In genomic region chr8:125658508-125658907, GRCm38 (mm10) we compare ENCODE assay signal across 18 mouse cellular contexts. TPM values are rescaled to one million over a fixed set of nuclear protein-coding genes. Genes with fewer than 3 reads are reported as not detected.
A peak's percentile ranks its signal among the peaks of the same experiment; 100 is the strongest.
DNase-seq lines count a peak whose midpoint lies in the region; ATAC-seq lines count a peak whose summit lies in the region.
"Had no signal": no experiment of that assay in that cellular context is flagged by ENCODE, and none has a peak within 500 bp of the region (broad histone marks: within the 10 kb centered on the region; RNA-seq: fewer than 3 reads in every experiment).

No protein-coding gene starts in this region.

- peak; percentile 68 for DNase-seq in retina, postnatal 1 day
- no peak for DNase-seq in retina, embryonic 14.5 days (ENCODE audit: low spot score)
- peak; percentile 75 for DNase-seq in midbrain, embryonic 14.5 days
- no peak for DNase-seq in limb, embryonic 10.5 days (ENCODE audit: low spot score)
- no peak for DNase-seq in kidney, adult 9 months
- no peak for DNase-seq in heart, postnatal 10 days
- DNase-seq: cerebellum, adult 9-11 months; embryo, embryonic 11 days; gastrocnemius, postnatal 25 days; heart, postnatal 4 days; kidney, postnatal 14 days; lung, postnatal 10 days; thymus, postnatal 25 days had no signal

- no peaks in the 10 kb centered on the region for H3K9me3 ChIP-seq in hindbrain, embryonic 12.5 days (replicated peaks)
- no peaks in the 10 kb centered on the region for H3K9me3 ChIP-seq in midbrain, embryonic 14.5 days (ENCODE audit: control insufficient read depth, low read length)
- no peaks in the 10 kb centered on the region for H3K9me3 ChIP-seq in limb, embryonic 10.5 days (replicated peaks)
- H3K9me3 ChIP-seq: liver, embryonic 15.5 days had no signal

- H3K4me2 ChIP-seq in hindbrain, embryonic 12.5 days (replicated peaks): no peak overlapping the region
- H3K4me2 ChIP-seq in midbrain, embryonic 14.5 days (ENCODE audit: low read length): no peak overlapping the region
- H3K4me2 ChIP-seq: heart, embryonic 11.5 days; liver, embryonic 15.5 days had no signal

- 40% methylated on average over 5 of the region's 5 CpGs for WGBS in hindbrain, embryonic 12.5 days
- WGBS in midbrain, embryonic 14.5 days: 20% methylated on average over 5 of the region's 5 CpGs
- WGBS in limb, embryonic 10.5 days: 89% methylated on average over 5 of the region's 5 CpGs

- H3K27me3 ChIP-seq in hindbrain, embryonic 12.5 days: peaks cover 4% of the 10 kb centered on the region; the same call in 1 of the 2 replicates
- 0 out of 2 replicates have a peak, but pooled peaks cover 5% of the 10 kb centered on the region for H3K27me3 ChIP-seq in midbrain, embryonic 14.5 days (ENCODE audit: control insufficient read depth, insufficient read depth, low read length)
- no peaks in the 10 kb centered on the region for H3K27me3 ChIP-seq in limb, embryonic 10.5 days (ENCODE audit: low read depth, poor library complexity, severe bottlenecking)
- H3K27me3 ChIP-seq: liver, embryonic 15.5 days had no signal

- peak; percentile 85 for ATAC-seq in hindbrain, embryonic 12.5 days (ENCODE audit: low FRiP score)
- ATAC-seq in midbrain, embryonic 14.5 days (ENCODE audit: low FRiP score, low TSS enrichment): peak; percentile 66
- ATAC-seq: intestine, postnatal 0 days had no signal

- H3K4me1 ChIP-seq in hindbrain, embryonic 12.5 days: peaks cover 8% of the 10 kb centered on the region; the same call in 1 of the 2 replicates
- peaks cover 8% of the 10 kb centered on the region; the same call in 1 of the 2 replicates for H3K4me1 ChIP-seq in midbrain, embryonic 14.5 days (ENCODE audit: control insufficient read depth, insufficient read depth, low read length)
- H3K4me1 ChIP-seq in limb, embryonic 10.5 days: no peaks in the 10 kb centered on the region
- H3K4me1 ChIP-seq: liver, embryonic 15.5 days had no signal

- H3K9ac ChIP-seq in hindbrain, embryonic 12.5 days: no peak overlapping the region
- no peak overlapping the region for H3K9ac ChIP-seq in midbrain, embryonic 14.5 days (replicated peaks; ENCODE audit: low read length)
- H3K9ac ChIP-seq: liver, embryonic 15.5 days had no signal

- 0 out of 2 replicates have a peak overlapping the region, but pooled peaks have one; percentile 1 for H3K27ac ChIP-seq in hindbrain, embryonic 12.5 days
- no peak overlapping the region for H3K27ac ChIP-seq in midbrain, embryonic 14.5 days (replicated peaks; ENCODE audit: low read depth, low read length)
- H3K27ac ChIP-seq in limb, embryonic 10.5 days: no peak overlapping the region
- H3K27ac ChIP-seq: liver, embryonic 15.5 days had no signal

- intact Hi-C loops in heart, postnatal 10 days (cut with DNase I): no loop called here

- no peak overlapping the region for H3K4me3 ChIP-seq in hindbrain, embryonic 12.5 days
- H3K4me3 ChIP-seq in midbrain, embryonic 14.5 days (replicated peaks; ENCODE audit: low read depth, low read length): no peak overlapping the region
- no peak overlapping the region for H3K4me3 ChIP-seq in limb, embryonic 10.5 days
- H3K4me3 ChIP-seq: liver, embryonic 15.5 days; myocyte had no signal

- H3K36me3 ChIP-seq in hindbrain, embryonic 12.5 days: no peaks in the 10 kb centered on the region
- no peaks in the 10 kb centered on the region for H3K36me3 ChIP-seq in midbrain, embryonic 14.5 days (ENCODE audit: control insufficient read depth, insufficient read depth, low read length)
- H3K36me3 ChIP-seq in limb, embryonic 10.5 days: no peaks in the 10 kb centered on the region
- H3K36me3 ChIP-seq: liver, embryonic 15.5 days had no signal

RNA-seq across cellular contexts. Expression of gene Map10, which starts 11.1 kb away (rescaled TPM):
- polyA plus RNA-seq in hindbrain, embryonic 12.5 days (2016; fragmentation: Nextera tagmentation; extraction: Ambion mirVana): 9.2 and 9.6 TPM in 2 replicates
- 5.8 and 10.8 TPM in 2 replicates for polyA plus RNA-seq in midbrain, embryonic 14.5 days (2014; fragmentation: Nextera tagmentation; extraction: Ambion mirVana)
- polyA plus RNA-seq in limb, embryonic 10.5 days (2016; fragmentation: Nextera tagmentation; extraction: Ambion mirVana): 5.6 and 7.8 TPM in 2 replicates
- total RNA-seq in heart, postnatal 10 days (2021): 1 to 10 TPM; 5.8 to 6.5 TPM
- polyA plus RNA-seq: myocyte had no signal

Comparison
In these comparisons a context has a peak if more than half of its experiments do, and no peak if none do; other contexts are left out.
1. DNase-seq: peak in retina, postnatal 1 day (single experiment) and midbrain, embryonic 14.5 days (single experiment); none in retina, embryonic 14.5 days (single experiment), limb, embryonic 10.5 days (single experiment), kidney, adult 9 months (single experiment) and heart, postnatal 10 days (0 of 2).